Mouse (Mus musculus): ENCODE measurements around the gene Pfdn6. TPM values are rescaled to one million over a fixed set of nuclear protein-coding genes. Genes with fewer than 3 reads are reported as not detected.
A peak's percentile ranks its signal among the peaks of the same experiment; 100 is the strongest.
"Not testable (repeated sequence)": the region's sequence is repeated elsewhere in the genome, so short reads cannot be mapped to it uniquely, and the experiment has no call there.

Pfdn6 gene
- polyA plus RNA-seq, 3 experiments from 2014 or later = 114 to 135 (median 124) TPM

GRCm38 (mm10) chr17:33892429-33892828, 47.7 kb downstream of the Pfdn6 start:
- no peak for ATAC-seq

DNA sequence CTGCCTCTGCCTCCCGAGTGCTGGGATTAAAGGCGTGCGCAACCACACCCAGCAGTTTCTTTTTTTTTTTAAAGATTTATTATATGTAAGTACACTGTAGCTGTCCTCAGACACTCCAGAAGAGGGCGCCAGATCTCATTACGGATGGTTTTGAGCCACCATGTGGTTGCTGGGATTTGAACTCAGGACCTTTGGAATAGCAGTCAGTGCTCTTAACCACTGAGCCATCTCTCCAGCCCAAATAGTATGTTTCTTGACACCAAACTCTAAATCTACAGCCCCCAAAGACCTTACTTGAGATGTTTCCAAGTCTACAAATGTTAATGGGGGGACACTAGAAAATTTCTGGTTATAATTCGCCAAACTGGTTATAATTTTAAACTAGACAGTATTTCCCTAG, 48.3 kb downstream of the Pfdn6 start:
- ATAC-seq = not testable (repeated sequence)

- ATAC-seq = no peak
Measured at GRCm38 (mm10) chr17:33891357-33891756, 48.8 kb downstream of the Pfdn6 start.

DNA sequence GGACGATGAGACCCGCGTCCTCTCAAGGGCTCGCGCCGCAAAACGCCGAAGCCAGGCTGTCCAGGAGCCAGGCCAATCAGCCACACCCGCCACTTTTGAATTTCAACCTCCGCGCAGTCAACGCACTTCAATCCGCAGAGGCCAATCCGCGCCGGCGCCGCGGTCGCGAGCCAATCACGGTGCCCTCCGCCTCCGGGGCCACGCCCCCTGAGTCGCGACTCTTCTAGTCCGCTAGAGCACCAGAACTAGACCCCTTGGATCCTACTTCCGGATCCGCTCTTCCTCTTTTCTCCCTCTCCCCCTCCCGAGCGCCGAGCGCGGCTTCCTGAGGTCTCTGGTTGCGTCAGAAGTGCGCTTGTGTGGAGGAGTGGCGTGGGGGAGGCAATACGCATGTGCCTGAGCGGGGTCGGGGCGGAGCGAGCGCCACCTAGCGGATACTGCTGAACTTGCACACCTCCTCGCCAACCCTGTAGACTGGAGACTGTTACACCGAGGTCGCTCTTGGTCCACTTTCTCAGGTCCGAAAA, 49.5 kb downstream of the Pfdn6 start, which contains the start of gene Kifc1:
Gene Kifc1, minus strand, starts transcription at position 129 of the 527 bp plus-strand sequence.
- ATAC-seq = peak; percentile 99

- not testable (repeated sequence) for ATAC-seq
Measured at GRCm38 (mm10) chr17:33889941-33890532, 50.1 kb downstream of the Pfdn6 start.

Other genes starting within 250 kb of the Pfdn6 start
- 10 to 100 TPM; 22.4 to 38.0 (median 23.1) TPM for gene March2, start 221.7 kb downstream of the Pfdn6 start, polyA plus RNA-seq (2017; shearing (Covaris generic))
- gene Rab11b, start 179.8 kb downstream of the Pfdn6 start, polyA plus RNA-seq (2017; shearing (Covaris generic)) = 100 to 1,000 TPM; 261 to 354 (median 270) TPM
- 1 to 10 TPM; 3.5 to 5.9 (median 4.1) TPM for gene Angptl4, start 158.5 kb downstream of the Pfdn6 start, polyA plus RNA-seq (2017; shearing (Covaris generic))
- gene Kank3, start 129.8 kb downstream of the Pfdn6 start, polyA plus RNA-seq (2017; shearing (Covaris generic)) = 1 to 10 TPM; 2.4 to 2.7 (median 2.4) TPM
- 1,000 to 10,000 TPM; 1,118 to 2,316 (median 1,890) TPM for gene Rps28, start 115.8 kb downstream of the Pfdn6 start, polyA plus RNA-seq (2017; shearing (Covaris generic))
- gene Ndufa7, start 115.8 kb downstream of the Pfdn6 start, polyA plus RNA-seq (2017; shearing (Covaris generic)) = 100 to 1,000 TPM; 364 to 457 (median 417) TPM
- gene Cd320, start 97.3 kb downstream of the Pfdn6 start, polyA plus RNA-seq (2017; shearing (Covaris generic)) = 10 to 100 TPM; 11.2 to 11.6 (median 11.2) TPM
- gene Gm7029, start 66.5 kb downstream of the Pfdn6 start, polyA plus RNA-seq (2017; shearing (Covaris generic)) = not detected
- gene Kifc1, start 49.7 kb downstream of the Pfdn6 start, polyA plus RNA-seq (2017; shearing (Covaris generic)) = 1 to 10 TPM in 2 of 3 experiments, under 1 TPM in 1; 0.20 to 7.4 (median 1.3) TPM
- gene Platr17, start 35.2 kb downstream of the Pfdn6 start, polyA plus RNA-seq (2017; shearing (Covaris generic)) = 10 to 100 TPM in 1 of 3 experiments, 1 to 10 TPM in 2; 5.3 to 10.1 (median 5.4) TPM
- 100 to 1,000 TPM; 101 to 116 (median 102) TPM for gene Daxx, start 30.9 kb downstream of the Pfdn6 start, polyA plus RNA-seq (2017; shearing (Covaris generic))
- 100 to 1,000 TPM; 367 to 428 (median 385) TPM for gene Tapbp, start 24.4 kb downstream of the Pfdn6 start, polyA plus RNA-seq (2017; shearing (Covaris generic))
- gene Zbtb22, start 24.4 kb downstream of the Pfdn6 start, polyA plus RNA-seq (2017; shearing (Covaris generic)) = 1 to 10 TPM; 3.7 to 6.8 (median 4.8) TPM
- gene Rgl2, start 10.8 kb downstream of the Pfdn6 start, polyA plus RNA-seq (2017; shearing (Covaris generic)) = 10 to 100 TPM; 14.3 to 37.4 (median 31.7) TPM
- 10 to 100 TPM in 2 of 3 experiments, 1 to 10 TPM in 1; 6.8 to 11.0 (median 10.1) TPM for gene Wdr46, start 317 bp upstream of the Pfdn6 start, polyA plus RNA-seq (2017; shearing (Covaris generic))
- gene B3galt4, start 11.1 kb upstream of the Pfdn6 start, polyA plus RNA-seq (2017; shearing (Covaris generic)) = 10 to 100 TPM; 12.8 to 15.1 (median 13.9) TPM
- 10 to 100 TPM; 27.6 to 30.0 (median 27.8) TPM for gene Vps52, start 15.5 kb upstream of the Pfdn6 start, polyA plus RNA-seq (2017; shearing (Covaris generic))
- gene Rps18, start 15.7 kb upstream of the Pfdn6 start, polyA plus RNA-seq (2017; shearing (Covaris generic)) = 1,000 to 10,000 TPM; 3,532 to 7,587 (median 7,167) TPM
- 1,000 to 10,000 TPM; 4,943 to 7,708 (median 5,398) TPM for gene H2-K1, start 60.0 kb upstream of the Pfdn6 start, polyA plus RNA-seq (2017; shearing (Covaris generic))
- gene Ring1, start 84.3 kb upstream of the Pfdn6 start, polyA plus RNA-seq (2017; shearing (Covaris generic)) = 1 to 10 TPM; 1.6 to 2.8 (median 2.5) TPM
- gene H2-Ke6, start 87.7 kb upstream of the Pfdn6 start, polyA plus RNA-seq (2017; shearing (Covaris generic)) = 10 to 100 TPM; 28.0 to 31.5 (median 30.7) TPM
- 10 to 100 TPM; 40.8 to 49.3 (median 44.7) TPM for gene Slc39a7, start 91.3 kb upstream of the Pfdn6 start, polyA plus RNA-seq (2017; shearing (Covaris generic))
- 10 to 100 TPM in 2 of 3 experiments, 1 to 10 TPM in 1; 7.8 to 10.6 (median 10.1) TPM for gene Rxrb, start 91.5 kb upstream of the Pfdn6 start, polyA plus RNA-seq (2017; shearing (Covaris generic))
- under 1 TPM in 1 of 3 experiments, not detected in 2; 0.21 TPM for gene Col11a2, start 99.1 kb upstream of the Pfdn6 start, polyA plus RNA-seq (2017; shearing (Covaris generic))
- gene H2-Oa, start 152.0 kb upstream of the Pfdn6 start, polyA plus RNA-seq (2017; shearing (Covaris generic)) = 10 to 100 TPM; 14.3 to 81.2 (median 53.9) TPM
- 100 to 1,000 TPM in 2 of 3 experiments, 10 to 100 TPM in 1; 75.8 to 241 (median 198) TPM for gene H2-DMa, start 179.2 kb upstream of the Pfdn6 start, polyA plus RNA-seq (2017; shearing (Covaris generic))
- gene Brd2, start 182.3 kb upstream of the Pfdn6 start, polyA plus RNA-seq (2017; shearing (Covaris generic)) = 100 to 1,000 TPM; 115 to 154 (median 144) TPM
- gene H2-DMb2, start 203.0 kb upstream of the Pfdn6 start, polyA plus RNA-seq (2017; shearing (Covaris generic)) = 10 to 100 TPM in 2 of 3 experiments, 1 to 10 TPM in 1; 9.2 to 14.4 (median 11.3) TPM
- 1 to 10 TPM; 2.3 to 5.0 (median 4.5) TPM for gene H2-DMb1, start 212.7 kb upstream of the Pfdn6 start, polyA plus RNA-seq (2017; shearing (Covaris generic))
- gene Tap1, start 247.2 kb upstream of the Pfdn6 start, polyA plus RNA-seq (2017; shearing (Covaris generic)) = 100 to 1,000 TPM; 174 to 216 (median 189) TPM
- 100 to 1,000 TPM; 330 to 403 (median 338) TPM for gene Psmb9, start 247.4 kb upstream of the Pfdn6 start, polyA plus RNA-seq (2017; shearing (Covaris generic))

Data from inflammation-experienced regulatory T-cells, adult 6 months (primary cell).